Mouse (Mus musculus): ENCODE measurements around the gene Hs6st3. TPM values are rescaled to one million over a fixed set of nuclear protein-coding genes. Genes with fewer than 3 reads are reported as not detected.

Hs6st3 gene
- total RNA-seq, 4 experiments from 2014 or later = not detected

DNA sequence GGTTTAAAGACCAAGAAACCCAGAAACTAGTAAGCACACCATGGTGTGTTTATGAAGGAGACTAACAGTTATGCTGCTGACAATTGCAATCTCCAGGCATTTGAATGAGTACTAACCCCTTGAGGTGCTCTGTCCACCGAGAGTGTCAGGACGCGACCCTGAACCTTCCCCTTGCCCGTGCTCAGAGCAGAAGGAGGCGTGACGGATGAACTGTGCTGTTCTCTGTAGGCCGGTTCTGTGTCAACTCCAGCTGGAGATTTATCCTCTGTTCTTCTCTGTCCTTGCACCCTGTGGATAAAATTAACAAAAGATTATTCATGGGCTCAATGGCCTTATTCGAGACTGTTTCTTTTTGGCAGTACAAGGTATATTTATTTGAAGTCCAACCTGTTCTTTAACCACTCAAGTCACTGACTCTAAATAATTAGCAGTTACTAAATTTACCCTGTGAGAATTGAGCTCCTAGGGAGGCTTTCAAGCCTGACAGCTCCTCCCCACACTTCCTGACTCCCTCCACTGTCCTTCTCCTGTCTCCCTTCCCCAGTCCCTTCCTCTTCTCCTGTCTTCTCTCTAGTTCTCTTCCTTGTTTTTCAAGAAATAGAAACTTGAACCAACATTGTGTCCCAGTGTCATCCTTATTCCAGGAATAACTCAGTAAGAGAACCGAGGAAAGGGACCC, 659.2 kb downstream of the Hs6st3 start:
- no peak for DNase-seq (ENCODE audit: low spot score)

DNA sequence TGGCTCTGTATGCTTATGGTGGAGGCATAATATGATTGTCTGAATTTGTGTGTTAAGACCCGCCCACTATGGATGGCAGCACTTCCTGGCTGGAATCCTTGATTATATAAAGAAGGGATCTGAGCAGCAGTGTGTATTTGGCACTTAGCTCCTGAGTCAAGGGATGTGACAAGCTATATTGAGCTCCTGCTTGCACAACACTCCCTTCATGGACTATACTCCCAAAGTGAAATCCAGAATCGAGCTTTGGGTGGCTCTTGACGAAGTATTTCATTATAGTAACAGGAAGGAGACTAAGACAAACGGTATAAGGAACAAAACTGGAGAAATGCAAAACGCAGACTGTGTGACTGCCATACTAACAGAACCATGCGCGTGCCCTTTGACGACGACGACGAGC, 660.4 kb downstream of the Hs6st3 start:
- DNase-seq (ENCODE audit: low spot score) = no peak

DNA sequence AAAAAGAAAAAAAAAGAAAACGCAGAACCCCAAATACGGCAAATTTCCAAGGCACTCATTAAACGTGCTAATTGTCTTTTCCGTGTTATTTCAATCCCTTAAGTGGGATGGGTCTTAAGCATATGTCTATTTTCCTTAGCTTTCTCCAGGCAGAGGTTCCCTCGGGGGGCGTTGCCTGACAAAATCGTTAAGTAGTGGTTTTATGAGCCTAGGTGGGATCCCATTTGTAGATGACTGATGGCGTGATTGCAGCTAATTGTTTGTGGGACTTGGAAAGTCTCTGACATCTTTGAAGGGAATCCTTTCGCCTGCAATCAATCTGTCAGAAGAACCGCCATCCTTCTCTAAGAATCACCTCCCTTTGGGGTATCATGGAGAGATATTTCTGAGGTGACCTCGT, 662.7 kb downstream of the Hs6st3 start:
- DNase-seq (ENCODE audit: low spot score) = no peak

DNA sequence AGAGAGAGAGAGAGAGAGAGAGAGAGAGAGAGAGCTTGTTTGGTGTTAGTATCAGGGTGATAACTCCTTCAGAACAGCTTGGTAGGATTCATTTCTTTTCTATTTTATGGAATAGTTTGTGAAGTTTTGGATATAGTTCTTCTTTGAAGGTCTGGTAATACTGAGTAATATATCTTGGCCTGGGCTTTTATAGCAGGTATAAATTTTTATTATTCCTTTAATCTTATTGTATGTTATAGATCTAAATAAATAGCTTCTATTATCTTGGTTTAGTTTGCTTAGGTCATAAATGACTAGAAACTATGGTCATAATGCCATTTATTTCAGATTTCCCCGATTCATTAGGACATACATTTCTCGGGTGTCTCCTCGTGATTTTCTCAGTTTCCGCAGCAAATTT, 675.8 kb downstream of the Hs6st3 start:
- DNase-seq (ENCODE audit: low spot score) = no peak

DNA sequence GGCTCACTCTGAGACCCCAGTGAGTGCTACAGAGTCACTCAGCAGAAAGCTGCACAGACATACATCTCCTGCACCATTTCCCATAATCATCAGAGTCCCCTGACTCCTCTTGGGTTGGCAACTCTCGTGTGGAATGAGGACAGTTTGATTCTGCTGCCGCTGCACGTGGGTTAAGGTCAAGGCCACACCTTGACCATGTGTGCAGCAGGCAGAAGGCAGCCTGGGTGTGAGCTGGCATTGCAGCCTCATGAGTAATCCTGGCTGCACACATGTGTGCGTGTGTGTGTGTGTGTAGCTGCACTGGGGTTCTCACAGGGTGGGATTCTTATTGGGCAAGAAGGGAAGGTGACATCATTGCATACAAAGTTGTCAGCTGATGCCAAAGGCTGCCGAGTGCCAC, 677.5 kb downstream of the Hs6st3 start:
- no peak for DNase-seq (ENCODE audit: low spot score)

DNA sequence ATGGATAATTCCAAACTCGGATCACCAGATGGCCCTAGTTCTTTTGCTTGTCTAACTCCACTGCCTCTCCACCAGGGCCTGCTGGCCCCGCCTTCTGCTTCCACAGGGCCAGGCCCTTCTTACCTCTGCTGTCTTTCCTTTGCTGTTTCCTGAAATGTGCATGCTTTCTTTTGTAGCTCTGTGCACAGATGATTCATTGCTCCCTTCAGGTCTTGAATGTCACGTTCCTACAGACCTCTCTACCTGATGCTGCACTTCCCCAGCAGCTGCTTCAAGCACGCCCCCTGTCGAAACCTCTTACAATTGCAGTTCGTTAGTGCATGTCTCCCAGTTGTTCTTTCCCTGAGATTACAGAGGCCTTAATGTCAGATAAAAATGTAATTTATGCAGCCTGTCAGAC, 682.4 kb downstream of the Hs6st3 start:
- no peak for DNase-seq (ENCODE audit: low spot score)

DNA sequence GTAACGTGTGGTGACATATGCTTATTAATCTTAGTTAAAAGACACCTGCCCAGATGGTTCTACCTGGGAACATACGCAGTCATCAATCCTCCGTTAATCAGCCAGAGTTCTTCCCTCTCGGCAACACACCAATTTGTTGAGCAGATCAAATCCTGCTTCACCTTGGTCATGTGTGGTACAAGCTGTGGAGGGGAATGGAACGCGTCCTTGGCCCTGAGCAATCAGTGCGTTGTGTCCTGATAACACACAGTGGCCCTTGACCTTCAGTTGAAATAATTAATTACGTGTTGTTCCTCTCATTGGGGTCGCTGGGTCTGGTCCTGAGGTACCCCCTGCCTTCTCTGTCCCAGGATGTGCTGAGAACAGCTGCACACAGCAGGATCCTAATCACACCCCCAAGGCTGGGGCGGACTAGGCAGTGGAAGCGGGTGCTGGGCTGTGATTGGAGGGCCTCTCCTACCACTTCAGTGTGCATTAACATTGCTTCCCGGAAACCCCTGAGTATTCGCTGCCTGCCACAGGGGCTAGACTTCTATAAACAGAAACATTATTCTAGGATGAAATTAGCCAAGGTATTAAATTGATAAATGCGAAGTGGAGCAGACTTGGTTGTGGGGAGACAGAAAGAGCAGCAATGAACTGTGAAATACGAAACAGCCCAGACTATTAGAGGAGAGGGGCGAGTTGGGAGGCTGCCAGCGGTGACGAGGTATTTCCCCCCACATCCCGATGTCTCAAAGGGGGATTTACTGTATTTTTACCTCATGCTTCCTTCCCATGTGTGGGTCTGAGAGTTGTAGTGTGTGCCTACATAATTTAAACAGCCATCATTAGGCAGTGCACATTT, 693.2 kb downstream of the Hs6st3 start:
- no peak for DNase-seq (ENCODE audit: low spot score)

DNA sequence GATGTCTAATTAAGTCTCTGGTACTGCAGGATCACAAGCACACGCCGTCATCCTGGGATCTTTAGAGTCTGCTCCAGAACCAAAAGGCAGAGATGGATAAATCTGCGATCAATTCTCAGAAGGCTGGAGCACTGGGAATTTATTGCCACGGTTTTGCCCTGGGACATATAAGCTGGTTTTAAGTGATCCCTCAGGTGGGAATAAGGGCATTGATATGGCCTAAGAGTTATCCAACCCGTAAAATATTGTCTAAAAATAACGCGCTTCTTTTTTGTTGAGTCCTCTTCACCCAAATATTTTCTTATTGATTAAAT, 693.8 kb downstream of the Hs6st3 start:
- no peak for DNase-seq (ENCODE audit: low spot score)

DNA sequence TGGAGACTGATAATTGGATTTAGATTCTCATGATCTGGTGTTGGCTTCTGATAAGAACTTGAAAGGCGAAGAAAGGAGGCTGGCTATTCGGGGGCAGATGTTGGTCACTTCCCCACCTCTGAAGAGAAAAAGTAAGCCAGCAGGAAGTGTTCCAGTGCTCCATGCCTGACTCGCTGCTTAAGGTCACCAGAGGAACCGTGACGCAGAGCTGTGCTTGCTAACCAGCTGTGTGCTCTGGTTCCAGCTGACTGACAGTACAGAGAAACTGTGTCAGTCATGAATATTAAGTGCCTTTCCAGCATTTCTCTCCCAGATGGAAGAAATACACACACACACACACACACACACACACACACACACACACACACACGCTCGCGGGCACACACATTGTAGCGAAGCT, 694.8 kb downstream of the Hs6st3 start:
- DNase-seq (ENCODE audit: low spot score) = no peak

DNA sequence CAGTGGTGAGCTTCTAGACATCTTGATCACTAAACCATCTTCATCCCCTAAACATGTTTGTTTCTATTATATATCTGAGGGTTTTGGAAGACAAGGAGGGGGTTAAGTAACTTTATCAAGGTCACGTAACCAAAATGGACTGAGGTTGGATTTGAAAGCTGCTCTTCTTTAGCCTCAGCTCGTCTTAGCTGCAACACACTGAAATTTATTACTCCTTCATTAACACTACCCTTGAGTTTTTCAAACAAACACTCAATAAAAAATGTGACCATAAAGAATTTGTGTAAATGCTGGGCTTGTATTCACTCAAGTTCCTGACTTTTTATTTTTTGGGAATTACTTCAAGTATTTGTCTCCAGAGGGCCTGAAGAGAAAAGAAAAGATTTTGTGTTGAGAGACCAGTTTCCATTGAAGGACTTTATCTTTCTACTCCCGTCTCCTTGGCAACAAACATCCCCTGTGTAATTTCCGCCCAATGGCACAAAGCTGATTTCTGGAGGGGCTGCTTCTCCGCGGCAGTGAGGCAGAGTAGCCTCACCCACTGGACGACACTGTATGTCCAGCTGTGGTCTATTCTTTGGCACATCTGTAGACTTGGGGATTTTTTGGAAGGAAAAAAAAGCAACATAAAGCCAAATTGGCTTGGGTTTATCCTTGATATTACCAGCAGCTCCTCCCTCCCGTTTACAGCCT, 696.0 kb downstream of the Hs6st3 start:
- DNase-seq (ENCODE audit: low spot score) = no peak

DNA sequence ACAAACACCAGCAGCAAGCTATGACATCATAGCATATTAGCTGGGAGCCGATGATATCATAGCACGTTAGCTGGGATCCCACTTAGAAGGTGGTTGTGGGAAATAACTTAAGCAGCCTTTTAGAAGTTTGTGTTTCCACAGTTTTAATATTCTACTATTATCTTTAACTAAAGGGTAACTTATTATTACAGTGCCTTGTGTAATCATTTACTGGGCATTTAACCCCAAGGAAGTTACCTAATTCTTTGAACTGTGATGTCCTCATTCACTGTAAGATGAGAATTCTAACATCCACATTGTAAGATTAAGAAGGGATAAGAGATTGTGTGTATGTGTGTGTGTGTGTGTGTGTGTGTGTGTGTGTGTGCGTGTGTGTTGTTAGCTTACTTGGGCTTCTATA, 697.9 kb downstream of the Hs6st3 start:
- no peak for DNase-seq (ENCODE audit: low spot score)

DNA sequence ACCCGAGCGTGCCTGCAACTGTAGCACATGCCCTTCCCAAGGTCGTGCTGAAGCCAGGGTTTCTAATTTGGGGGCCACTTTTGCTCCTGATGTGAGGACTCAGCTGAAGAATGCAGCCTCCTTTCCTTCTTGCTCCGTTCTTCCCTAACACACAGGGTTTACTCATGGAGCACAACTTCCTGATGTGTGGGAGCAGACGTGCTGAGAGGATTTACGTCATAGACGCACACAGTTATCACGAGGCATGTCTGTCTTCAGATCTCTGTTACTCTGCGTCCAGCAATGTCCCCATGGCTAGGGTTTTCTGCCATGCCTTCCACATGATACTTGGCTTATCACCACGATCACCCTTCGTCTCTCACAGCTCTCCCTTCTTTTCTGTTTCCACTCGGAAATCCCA, 709.4 kb downstream of the Hs6st3 start:
- DNase-seq (ENCODE audit: low spot score) = no peak

DNA sequence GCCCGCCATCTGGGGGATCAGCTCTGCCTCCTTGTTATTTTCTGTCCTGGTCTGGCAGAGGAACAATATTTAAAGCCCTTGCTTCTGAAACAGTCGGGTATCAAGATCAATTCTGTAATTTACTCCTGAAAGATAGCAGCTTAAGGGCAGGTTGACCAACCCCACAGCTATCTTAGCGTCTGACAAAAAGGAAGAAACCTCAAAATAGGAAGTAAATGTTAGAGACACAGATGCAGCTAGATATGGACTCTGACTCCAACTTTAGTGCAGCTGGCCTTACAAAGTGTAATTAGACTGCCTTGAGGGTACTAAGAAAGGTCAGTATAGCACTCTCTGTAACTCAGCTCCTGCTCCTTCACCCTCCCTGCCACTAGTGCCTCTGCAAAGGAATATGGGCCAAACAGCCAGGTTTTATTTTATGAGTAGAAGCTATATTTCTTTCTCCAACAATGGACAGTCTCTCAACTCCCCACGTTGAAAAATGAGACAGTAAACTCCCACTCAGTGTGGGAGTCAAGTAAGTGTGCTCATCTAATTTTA, 710.7 kb downstream of the Hs6st3 start:
- no peak for DNase-seq (ENCODE audit: low spot score)

DNA sequence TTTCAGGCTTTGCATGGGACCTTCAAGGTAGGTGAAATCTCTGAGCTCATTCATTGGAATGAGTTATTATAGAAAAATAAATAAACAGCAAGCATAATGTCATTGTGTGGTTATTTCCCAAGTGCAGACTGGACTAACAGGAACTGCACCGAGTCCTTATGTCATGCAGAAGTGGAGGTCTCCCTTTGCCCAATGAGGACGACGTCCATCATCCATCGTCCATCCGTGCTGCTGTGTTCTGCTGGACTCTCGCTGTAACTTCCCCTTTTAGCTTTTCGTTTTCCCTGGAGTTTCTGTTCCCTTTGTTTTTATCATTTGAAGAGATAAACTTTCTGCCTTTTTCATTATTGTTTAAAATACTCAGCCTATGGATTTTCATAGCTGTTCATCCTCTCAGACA, 711.2 kb downstream of the Hs6st3 start:
- DNase-seq (ENCODE audit: low spot score) = no peak

DNA sequence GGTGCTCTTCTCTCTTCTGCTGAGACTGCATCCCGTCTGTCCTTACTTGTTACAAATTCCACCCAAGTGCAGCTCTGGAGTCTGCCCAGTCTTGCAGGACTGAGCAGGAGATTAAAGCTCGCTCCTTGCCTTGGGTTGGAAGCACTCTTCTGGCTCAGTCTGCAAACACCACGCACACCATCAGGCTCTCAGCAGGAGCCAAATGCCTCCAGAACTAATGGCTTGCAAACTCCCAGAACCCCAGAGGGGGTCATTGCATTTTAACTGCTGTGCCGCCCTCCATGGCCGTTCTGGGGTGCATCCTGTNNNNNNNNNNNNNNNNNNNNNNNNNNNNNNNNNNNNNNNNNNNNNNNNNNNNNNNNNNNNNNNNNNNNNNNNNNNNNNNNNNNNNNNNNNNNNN, 714.0 kb downstream of the Hs6st3 start:
- DNase-seq (ENCODE audit: low spot score) = no peak

DNA sequence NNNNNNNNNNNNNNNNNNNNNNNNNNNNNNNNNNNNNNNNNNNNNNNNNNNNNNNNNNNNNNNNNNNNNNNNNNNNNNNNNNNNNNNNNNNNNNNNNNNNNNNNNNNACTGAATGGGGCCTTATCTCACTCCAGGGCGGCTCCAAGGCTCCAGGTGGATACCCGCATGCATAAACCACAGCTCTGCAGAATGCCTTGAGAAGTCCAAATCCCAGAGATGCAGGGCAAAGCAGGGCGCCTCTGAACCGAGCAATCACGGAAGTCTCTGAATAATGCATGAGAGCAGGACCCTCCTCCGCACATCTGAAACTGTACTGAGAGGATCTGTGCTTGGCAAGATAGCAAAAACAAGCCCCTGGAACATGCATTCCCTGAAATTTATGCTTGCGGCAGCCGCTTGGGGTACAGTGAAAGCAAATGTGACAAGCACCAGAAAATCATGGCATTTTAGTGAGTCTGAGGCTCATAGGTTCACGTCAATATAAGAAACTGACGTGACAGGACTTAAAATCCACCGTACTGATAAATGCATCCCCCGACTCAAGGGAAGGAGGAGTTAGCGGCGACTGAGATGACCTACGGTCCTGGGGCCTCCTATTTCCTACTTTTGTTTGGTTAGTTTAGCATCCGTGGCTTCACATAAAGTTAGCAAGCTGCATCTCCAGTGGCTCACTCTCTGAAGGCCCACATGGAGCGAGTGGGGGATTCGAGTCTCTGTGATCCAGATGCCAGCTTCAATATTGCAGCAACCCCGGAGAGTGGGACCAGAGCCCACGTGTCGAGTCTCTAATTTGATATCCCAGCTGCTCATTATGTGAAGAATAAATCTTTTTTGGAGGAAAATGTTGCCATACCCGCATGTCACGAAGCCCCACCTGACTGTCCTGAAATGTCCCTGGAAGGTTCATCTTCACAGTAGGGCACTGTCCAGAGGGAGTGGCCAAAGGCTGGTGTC, 719.5 kb downstream of the Hs6st3 start:
- DNase-seq (ENCODE audit: low spot score) = no peak

DNA sequence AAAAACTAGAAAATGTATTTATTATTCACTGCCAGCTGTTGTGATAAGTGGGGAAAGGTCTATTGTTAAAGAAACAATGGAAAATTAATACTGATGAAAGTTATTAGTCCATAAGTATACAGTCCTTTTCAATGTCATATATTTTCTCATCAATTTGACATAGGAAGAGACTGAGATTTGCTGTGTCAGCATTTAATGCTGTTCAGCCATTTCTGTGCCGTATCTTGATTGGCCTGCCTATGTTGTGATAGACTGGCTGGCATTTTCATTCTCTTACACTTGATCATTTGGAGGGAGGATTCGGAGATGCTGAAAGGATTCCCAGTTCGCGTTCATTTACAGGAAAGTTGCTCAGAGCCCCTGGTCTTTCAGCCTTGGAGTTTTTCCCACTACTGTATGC, 735.5 kb downstream of the Hs6st3 start:
- DNase-seq (ENCODE audit: low spot score) = no peak

DNA sequence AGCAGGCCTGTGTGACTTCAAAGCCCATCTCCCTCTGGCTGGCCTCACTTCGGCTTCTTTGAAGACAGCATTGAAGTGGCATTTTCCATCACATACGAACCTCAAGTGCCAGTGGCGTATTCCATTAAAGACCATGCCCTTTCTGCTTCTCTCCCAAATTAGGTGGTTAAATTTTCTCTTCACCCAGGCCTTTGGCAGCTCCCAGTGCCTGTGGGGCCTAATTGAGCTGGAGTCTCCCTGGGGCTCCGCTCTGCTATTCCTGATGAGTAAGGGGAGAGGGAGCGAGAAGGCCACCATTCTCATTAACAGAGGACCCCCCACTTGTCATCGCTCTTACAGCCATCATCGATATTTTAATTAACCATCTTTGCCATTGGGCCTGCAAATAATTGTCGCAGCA, 754.8 kb downstream of the Hs6st3 start:
- DNase-seq (ENCODE audit: low spot score) = no peak

DNA sequence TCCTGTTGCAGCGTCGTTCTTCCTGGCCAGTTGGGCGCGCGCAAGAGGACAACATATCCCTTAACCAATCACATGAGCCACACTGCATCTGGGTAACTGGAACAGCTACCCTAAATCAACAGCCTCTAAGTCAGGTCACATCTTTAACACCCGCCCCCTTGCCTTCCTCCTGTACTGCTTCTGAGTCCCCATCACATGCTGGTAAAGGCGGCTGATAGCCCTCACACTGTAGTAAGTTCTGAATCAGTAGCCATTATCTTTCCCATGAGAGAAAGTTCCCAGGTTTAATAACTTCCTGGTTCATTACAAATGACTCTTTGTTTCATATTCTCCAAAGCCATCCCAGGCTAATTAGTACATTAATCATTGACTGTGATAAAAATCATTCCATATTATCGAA, 757.0 kb downstream of the Hs6st3 start:
- no peak for DNase-seq (ENCODE audit: low spot score)

DNA sequence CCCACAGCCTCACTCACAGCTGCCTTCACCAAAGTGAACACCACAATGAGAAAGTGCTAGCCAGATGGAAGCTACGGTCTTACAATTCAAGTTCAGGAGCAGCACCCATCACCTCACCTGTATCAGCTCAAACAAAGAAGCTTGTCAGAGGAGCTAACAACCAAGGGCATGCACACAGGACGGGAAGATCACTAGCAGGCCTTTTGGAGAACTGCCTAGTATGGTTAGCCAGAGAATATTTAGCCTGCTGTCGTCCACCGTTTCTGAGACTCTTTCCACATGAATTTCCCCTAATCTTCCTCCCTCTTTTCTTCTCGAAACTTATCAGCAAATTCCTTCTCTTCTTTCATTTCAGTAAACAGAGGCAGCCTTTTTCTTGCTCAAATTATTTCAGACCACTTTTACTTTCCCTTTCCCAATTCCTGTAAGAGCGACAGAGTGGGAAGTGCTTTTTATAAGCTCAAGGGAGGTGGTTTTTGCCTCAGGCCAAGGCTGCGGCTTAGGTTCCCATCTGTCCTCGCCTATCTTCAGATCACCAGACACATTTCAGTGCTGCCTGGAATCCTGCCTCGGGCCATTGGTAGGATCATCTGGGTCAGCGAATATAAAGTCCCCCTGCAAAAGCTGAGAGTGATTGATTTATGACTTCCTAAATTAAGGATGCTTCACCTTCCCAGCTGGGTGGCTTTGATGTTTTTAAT, 757.8 kb downstream of the Hs6st3 start:
- DNase-seq (ENCODE audit: low spot score) = no peak

DNA sequence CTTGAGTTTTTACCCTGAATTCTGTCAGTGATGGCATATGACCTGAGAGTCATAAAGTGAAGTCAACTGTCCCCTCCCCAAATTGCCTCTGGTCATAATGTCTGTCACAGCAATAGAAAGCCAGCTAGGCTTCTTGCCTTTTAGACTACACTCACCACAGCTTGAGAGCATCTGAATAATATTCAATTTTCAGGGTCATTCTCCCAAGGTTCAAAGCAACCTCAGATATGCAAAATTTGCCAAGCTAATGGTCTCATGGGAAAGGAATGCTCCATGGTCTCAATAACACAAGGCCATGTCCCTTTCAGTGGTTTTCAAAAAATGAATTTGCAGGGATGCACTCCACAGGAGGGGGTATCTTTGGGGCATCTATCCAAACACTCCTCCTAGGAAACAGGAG, 764.3 kb downstream of the Hs6st3 start:
- no peak for DNase-seq (ENCODE audit: low spot score)

Data from heart, adult 8-10 months (tissue).